Mouse (Mus musculus) limb, embryonic 13.5 days (tissue): ENCODE results near the gene Ace3. TPM values are rescaled to one million over a fixed set of nuclear protein-coding genes. Genes with fewer than 3 reads are reported as not detected.

Experiments used
- ATAC-seq: fragments of 200-750 bp; cut with Nextera tagmentation; 2 replicates; pipeline ENCODE4 v1.8.0; 2017; ENCODE audit warnings: low read depth, moderate number of reproducible peaks, moderate TSS enrichment; ENCODE audit not compliant: low FRiP score
- H3K27ac ChIP-seq: fragments of 300-500 bp; sonication (generic); 2 replicates; pipeline ENCODE4 v1.5.1; 2015; ENCODE audit warnings: inconsistent platforms, mild to moderate bottlenecking, moderate library complexity
- H3K27me3 ChIP-seq: fragments of 300-500 bp; sonication (generic); 2 replicates; pipeline ENCODE4 v1.6.1; 2015; ENCODE audit warnings: mild to moderate bottlenecking, inconsistent platforms
- H3K36me3 ChIP-seq: fragments of 300-500 bp; sonication (generic); 2 replicates; pipeline ENCODE4 v1.6.1; 2015; ENCODE audit warnings: inconsistent platforms, mild to moderate bottlenecking, moderate library complexity
- H3K4me1 ChIP-seq: fragments of 300-500 bp; sonication (generic); 2 replicates; pipeline ENCODE4 v1.6.1; 2015; ENCODE audit warnings: inconsistent platforms
- H3K4me2 ChIP-seq: fragments of 300-500 bp; sonication (generic); replicated peaks from 2 replicates; pipeline ENCODE4 v1.6.1; 2015; ENCODE audit warnings: inconsistent platforms, mild to moderate bottlenecking, moderate library complexity
- H3K4me3 ChIP-seq: fragments of 300-500 bp; sonication (generic); 2 replicates; pipeline ENCODE4 v1.5.1; 2015; ENCODE audit warnings: moderate library complexity, mild to moderate bottlenecking, inconsistent platforms
- H3K9ac ChIP-seq: fragments of 300-500 bp; sonication (generic); 2 replicates; pipeline ENCODE4 v1.6.1; 2015; ENCODE audit warnings: mild to moderate bottlenecking, inconsistent platforms
- H3K9me3 ChIP-seq: fragments of 300-500 bp; sonication (generic); 2 replicates; pipeline ENCODE4 v1.6.1; 2016; ENCODE audit warnings: inconsistent platforms
- WGBS: fragments of 180-500 bp; shearing (Covaris S2); methylation state at CpG from one replicate; pipeline ENCODE4 v1.1.7; 2015; 5-methylcytosine and 5-hydroxymethylcytosine counted together
- polyA plus RNA-seq: library from polyadenylated mRNA; unstranded; fragments of >200 nt; fragmentation: Nextera tagmentation; extraction: Ambion mirVana; gene quantifications from 2 replicates; pipeline ENCODE4 v1.2.1, GENCODE M21; 2015

Gene Ace3
- not detected in 2 replicates for polyA plus RNA-seq

GRCm38 (mm10) chr11:105994375-105994774 lies at the start of gene Ace3:
Gene Ace3, plus strand, starts transcription at chr11:105994675.
- no peaks in the 10 kb centered on the region for H3K27me3 ChIP-seq
- H3K9ac ChIP-seq = no peak within 1 kb of the TSS
- H3K4me3 ChIP-seq = no peak within 1 kb of the TSS
- no peaks in the 10 kb centered on the region for H3K36me3 ChIP-seq
- ATAC-seq = no peak
- 96% methylated on average over 3 of the region's 3 CpGs for WGBS
- H3K4me1 ChIP-seq = no peaks in the 10 kb centered on the region
- H3K27ac ChIP-seq = no peak within 1 kb of the TSS
- no peaks in the 10 kb centered on the region for H3K9me3 ChIP-seq
- no peak within 1 kb of the TSS for H3K4me2 ChIP-seq

GRCm38 (mm10) chr11:105944770-105945672 lies 49.5 kb upstream of the Ace3 start:
- Histone ChIP-seq H3K4me2 (peak overlapping the region; percentile 98), H3K9ac (0 out of 2 replicates have a peak overlapping the region, but pooled peaks have one; percentile 66), H3K36me3 (no peaks in the 10 kb centered on the region), H3K4me3 (peak overlapping the region; percentile 66), H3K4me1 (peaks cover 26% of the 10 kb centered on the region), H3K27ac (no peak overlapping the region), H3K27me3 (peaks cover 18% of the 10 kb centered on the region), H3K9me3 (no peaks in the 10 kb centered on the region)
- ATAC-seq = no peak
- 74% methylated on average over 16 of the region's 16 CpGs for WGBS

- no peaks in the 10 kb centered on the region for H3K36me3 ChIP-seq
- H3K4me1 ChIP-seq = peaks cover 29% of the 10 kb centered on the region
- WGBS = 46% methylated on average over 11 of the region's 11 CpGs
- H3K27me3 ChIP-seq = peaks cover 18% of the 10 kb centered on the region
- H3K4me2 ChIP-seq = no peak overlapping the region
- H3K9ac ChIP-seq = no peak overlapping the region
- no peak overlapping the region for H3K27ac ChIP-seq
- ATAC-seq = no peak
- no peak overlapping the region for H3K4me3 ChIP-seq
- no peaks in the 10 kb centered on the region for H3K9me3 ChIP-seq
Measured at GRCm38 (mm10) chr11:105946694-105947154, 47.8 kb upstream of the Ace3 start.

- Histone ChIP-seq H3K4me1 (peaks cover 27% of the 10 kb centered on the region), H3K9ac (no peak overlapping the region), H3K4me3 (no peak overlapping the region), H3K9me3 (no peaks in the 10 kb centered on the region), H3K36me3 (no peaks in the 10 kb centered on the region), H3K27me3 (peaks cover 13% of the 10 kb centered on the region), H3K4me2 (no peak overlapping the region), H3K27ac (no peak overlapping the region)
- whole genome bisulfite sequencing = 64% methylated on average over 2 of the region's 2 CpGs
- no peak for ATAC-seq
Measured at GRCm38 (mm10) chr11:105948255-105948654, 46.2 kb upstream of the Ace3 start.

GRCm38 (mm10) chr11:105950519-105950918 lies 44.0 kb upstream of the Ace3 start:
- Histone ChIP-seq H3K4me1 (peaks cover 16% of the 10 kb centered on the region), H3K27me3 (no peaks in the 10 kb centered on the region), H3K9me3 (no peaks in the 10 kb centered on the region), H3K4me2 (no peak overlapping the region), H3K4me3 (no peak overlapping the region), H3K36me3 (no peaks in the 10 kb centered on the region), H3K9ac (no peak overlapping the region), H3K27ac (no peak overlapping the region)
- no peak for ATAC-seq
- 71% methylated on average over 4 of the region's 4 CpGs for WGBS

GRCm38 (mm10) chr11:105951601-105952044 lies 42.9 kb upstream of the Ace3 start:
- H3K27ac ChIP-seq = peak overlapping the region; percentile 4; the same call in 1 of the 2 replicates
- ATAC-seq = no peak
- H3K36me3 ChIP-seq = no peaks in the 10 kb centered on the region
- peaks cover 16% of the 10 kb centered on the region for H3K4me1 ChIP-seq
- H3K4me2 ChIP-seq = no peak overlapping the region
- H3K4me3 ChIP-seq = no peak overlapping the region
- H3K9me3 ChIP-seq = no peaks in the 10 kb centered on the region
- no peak overlapping the region for H3K9ac ChIP-seq
- 16% methylated on average over 3 of the region's 3 CpGs for WGBS
- H3K27me3 ChIP-seq = no peaks in the 10 kb centered on the region

GRCm38 (mm10) chr11:105952111-105952510 lies 42.4 kb upstream of the Ace3 start:
- Histone ChIP-seq H3K36me3 (no peaks in the 10 kb centered on the region), H3K9ac (no peak overlapping the region), H3K27ac (peak overlapping the region; percentile 4; the same call in 1 of the 2 replicates), H3K9me3 (no peaks in the 10 kb centered on the region), H3K27me3 (no peaks in the 10 kb centered on the region), H3K4me1 (peaks cover 16% of the 10 kb centered on the region), H3K4me3 (no peak overlapping the region), H3K4me2 (no peak overlapping the region)
- ATAC-seq = no peak
- WGBS = 87% methylated on average over 9 of the region's 9 CpGs

GRCm38 (mm10) chr11:105952911-105953386 lies 41.5 kb upstream of the Ace3 start, which contains the start of gene Cyb561:
Gene Cyb561, minus strand, starts transcription at chr11:105953336.
- H3K9ac ChIP-seq = no peak within 1 kb of the TSS
- H3K36me3 ChIP-seq = no peaks in the 10 kb centered on the region
- peaks cover 16% of the 10 kb centered on the region for H3K4me1 ChIP-seq
- no peaks in the 10 kb centered on the region for H3K9me3 ChIP-seq
- ATAC-seq = no peak
- no peaks in the 10 kb centered on the region for H3K27me3 ChIP-seq
- H3K27ac ChIP-seq = no peak within 1 kb of the TSS
- 73% methylated on average over 12 of the region's 12 CpGs for WGBS
- no peak within 1 kb of the TSS for H3K4me3 ChIP-seq
- H3K4me2 ChIP-seq = no peak within 1 kb of the TSS

GRCm38 (mm10) chr11:105953402-105953801 lies 41.1 kb upstream of the Ace3 start:
- WGBS = 67% methylated on average over 6 of the region's 6 CpGs
- Histone ChIP-seq H3K27ac (no peak overlapping the region), H3K4me1 (peaks cover 16% of the 10 kb centered on the region), H3K4me2 (no peak overlapping the region), H3K4me3 (no peak overlapping the region), H3K36me3 (no peaks in the 10 kb centered on the region), H3K9me3 (no peaks in the 10 kb centered on the region), H3K27me3 (no peaks in the 10 kb centered on the region), H3K9ac (no peak overlapping the region)
- ATAC-seq = no peak

GRCm38 (mm10) chr11:105955815-105956430 lies 38.6 kb upstream of the Ace3 start:
- Histone ChIP-seq H3K4me3 (no peak overlapping the region), H3K27me3 (no peaks in the 10 kb centered on the region), H3K4me1 (peaks cover 16% of the 10 kb centered on the region), H3K36me3 (no peaks in the 10 kb centered on the region), H3K9me3 (no peaks in the 10 kb centered on the region), H3K4me2 (no peak overlapping the region), H3K9ac (no peak overlapping the region), H3K27ac (no peak overlapping the region)
- 84% methylated on average over 28 of the region's 28 CpGs for WGBS
- no peak for ATAC-seq

GRCm38 (mm10) chr11:105957501-105957900 lies 37.0 kb upstream of the Ace3 start:
- ATAC-seq = no peak
- no peaks in the 10 kb centered on the region for H3K27me3 ChIP-seq
- H3K4me2 ChIP-seq = no peak overlapping the region
- 69% methylated on average over 6 of the region's 6 CpGs for WGBS
- H3K4me3 ChIP-seq = no peak overlapping the region
- H3K36me3 ChIP-seq = no peaks in the 10 kb centered on the region
- no peaks in the 10 kb centered on the region for H3K9me3 ChIP-seq
- no peak overlapping the region for H3K9ac ChIP-seq
- H3K27ac ChIP-seq = no peak overlapping the region
- peaks cover 7% of the 10 kb centered on the region; the same call in 1 of the 2 replicates for H3K4me1 ChIP-seq

- Histone ChIP-seq H3K9me3 (no peaks in the 10 kb centered on the region), H3K4me3 (no peak overlapping the region), H3K27ac (no peak overlapping the region), H3K27me3 (no peaks in the 10 kb centered on the region), H3K4me1 (peaks cover under 1% of the 10 kb centered on the region; the same call in 1 of the 2 replicates), H3K4me2 (no peak overlapping the region), H3K9ac (no peak overlapping the region), H3K36me3 (no peaks in the 10 kb centered on the region)
- 51% methylated on average over 1 of the region's 1 CpGs for WGBS
- no peak for ATAC-seq
Measured at GRCm38 (mm10) chr11:105958566-105958965, 35.9 kb upstream of the Ace3 start.
